Mouse (Mus musculus) heart, postnatal 36 days (tissue): Measurements from ENCODE around the gene Tfec. TPM values are rescaled to one million over a fixed set of nuclear protein-coding genes. Genes with fewer than 3 reads are reported as not detected.
A peak's percentile ranks its signal among the peaks of the same experiment; 100 is the strongest.

Experiments used
- DNase-seq, 2 experiments: peaks; one replicate each; pipeline ENCODE4 v3.0.0; 2021 to 2022
- intact Hi-C: fragments of 180-260 bp; cut with DNase I; formaldehyde crosslinking; loops from one replicate; pipeline ENCODE4 v1.15.1; 2025
- total RNA-seq, 2 experiments: library from RNA; stranded (reverse); gene quantifications; 2 replicates each; pipeline ENCODE4 v1.2.3; 2021

Gene Tfec
- total RNA-seq, 2 experiments from 2014 or later, result 0.35 to 0.61 TPM

DNA sequence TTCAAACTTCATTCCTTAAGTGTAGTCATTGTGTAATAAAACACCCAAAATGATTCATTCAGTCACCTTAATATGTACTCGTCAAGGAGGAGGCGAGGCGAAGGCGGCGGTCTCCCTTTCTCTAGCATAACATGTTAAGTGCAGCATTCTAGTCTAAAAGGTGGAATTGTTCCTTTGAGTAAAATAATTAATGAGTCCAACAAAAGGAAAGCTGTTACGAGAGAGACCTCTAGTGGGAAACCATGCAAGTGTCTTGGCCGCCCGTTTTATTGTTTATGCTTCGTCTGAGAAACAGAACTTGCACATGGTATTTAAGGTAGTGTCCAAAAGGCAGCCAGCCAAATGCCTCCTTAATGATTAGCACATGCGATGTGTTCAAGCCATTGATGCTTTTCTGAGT lies 100.6 kb downstream of the Tfec start:
- intact Hi-C loops, result loop anchor here (5.0 kb wide), 1 partner anchor 1960 kb away; no protein-coding TSS in a partner anchor
- peak; percentile 3 to 7 for DNase-seq

DNA sequence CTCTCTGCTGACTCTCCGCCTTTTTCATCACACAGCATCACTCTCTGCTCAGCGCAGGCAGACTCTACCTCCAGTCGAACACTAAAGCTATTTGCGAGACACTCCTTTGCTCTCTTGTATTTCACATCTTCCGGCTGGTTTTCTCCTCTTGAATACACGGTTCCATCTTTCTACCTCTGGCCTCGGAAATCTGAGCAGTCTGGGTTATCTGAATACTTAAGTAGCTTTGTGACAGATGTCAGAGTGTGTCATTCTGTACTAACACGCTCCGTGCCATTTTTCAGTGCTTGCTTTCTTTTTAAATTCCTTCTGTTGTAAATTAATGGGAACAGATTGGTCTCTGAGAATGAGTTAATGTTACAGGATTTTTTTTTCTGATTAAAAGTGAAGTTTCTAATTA lies 101.3 kb downstream of the Tfec start:
- intact Hi-C loops, result loop anchor here (5.0 kb wide), 1 partner anchor 1960 kb away; no protein-coding TSS in a partner anchor
- DNase-seq, result no peak

DNA sequence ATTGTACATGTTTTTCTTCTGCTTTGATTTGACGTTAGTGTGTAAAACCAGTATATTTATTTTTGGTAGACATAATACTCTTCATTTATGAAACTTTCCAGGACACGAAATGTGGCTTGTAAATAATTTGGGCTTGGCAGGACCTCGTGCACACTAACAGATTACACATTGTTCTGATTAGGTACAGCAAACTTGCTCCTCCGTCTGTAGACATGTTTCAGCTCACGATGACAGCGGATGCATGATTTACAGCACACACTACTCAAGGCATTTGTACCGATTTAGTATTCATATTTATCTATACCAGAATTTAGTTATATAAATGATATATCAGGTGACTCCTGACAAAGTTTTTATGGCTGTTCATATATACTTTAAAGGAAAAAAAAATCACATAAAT lies 104.2 kb downstream of the Tfec start:
- no peak for DNase-seq
- intact Hi-C loops, result no loop called here

DNA sequence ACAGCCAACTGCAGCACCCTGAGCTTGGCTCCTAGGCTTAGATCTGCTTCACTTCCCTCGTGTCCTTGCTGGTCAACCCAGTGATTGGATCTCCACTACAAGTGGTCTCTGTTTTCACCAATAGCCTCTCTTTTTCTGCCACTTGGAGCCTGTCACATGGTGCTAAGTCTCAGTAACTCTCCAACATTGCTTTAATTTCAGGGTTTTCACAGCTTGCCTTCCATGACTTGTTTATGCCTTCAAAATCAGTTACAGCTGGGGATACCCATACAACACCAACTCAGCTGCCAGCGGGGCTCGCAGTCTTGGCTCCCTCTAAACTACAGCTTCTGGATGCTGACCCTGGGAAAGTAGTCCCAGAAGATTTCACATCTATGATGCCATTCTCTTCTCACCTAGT lies 113.1 kb downstream of the Tfec start:
- intact Hi-C loops, result no loop called here
- no peak for DNase-seq

Other genes starting within 250 kb of the Tfec start
- 1 to 10 TPM; 3.4 to 3.5 TPM for gene Tes, start 166.7 kb upstream of the Tfec start, total RNA-seq